Comparison of ENCODE assay signal across 15 mouse cellular contexts in the genomic region with DNA sequence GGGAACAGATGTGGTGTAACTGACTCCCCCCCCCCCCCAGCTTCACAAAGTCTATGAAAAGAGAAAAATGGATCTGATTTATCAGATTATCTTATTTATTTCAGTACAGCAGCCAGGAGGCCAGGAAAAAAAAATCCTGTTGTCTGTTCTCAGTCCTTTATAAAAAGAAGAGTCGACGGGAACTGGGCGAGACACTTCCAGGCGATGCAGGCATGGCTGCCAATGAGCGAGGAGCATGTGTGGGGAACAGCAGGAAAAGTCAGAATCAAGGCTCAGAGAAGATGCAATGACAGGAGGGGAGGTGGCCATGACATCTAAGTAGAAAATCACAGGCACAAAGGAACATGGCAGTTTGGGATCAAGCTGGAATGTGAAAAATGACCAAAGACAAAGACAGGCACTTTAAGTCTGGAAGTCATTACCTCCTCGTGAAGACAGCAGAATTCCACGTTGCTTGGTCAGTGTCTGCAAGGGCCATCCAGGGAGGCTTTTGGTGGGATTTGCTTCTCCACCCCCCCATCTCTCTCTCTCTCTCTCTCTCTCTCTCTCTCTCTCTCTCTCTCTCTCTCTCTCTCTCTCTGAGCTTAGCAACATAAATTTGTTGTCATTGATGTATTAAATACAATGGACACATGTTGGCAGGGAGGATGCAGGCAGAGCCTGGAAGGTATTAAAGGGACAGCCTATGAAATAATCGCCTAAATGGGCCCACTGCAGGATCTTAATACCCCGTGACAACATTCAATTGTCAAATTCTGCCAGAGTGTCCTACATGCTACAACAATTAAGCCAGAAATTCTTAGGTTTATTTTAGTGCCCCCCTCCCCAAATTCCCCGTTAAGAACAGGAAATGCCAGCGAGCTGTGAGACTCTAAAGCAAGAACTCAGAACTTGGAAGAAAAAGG.
DNase-seq lines count a peak whose midpoint lies in the region; ATAC-seq and TF ChIP-seq lines count a peak whose summit lies in the region.
"Had no signal": no experiment of that assay in that cellular context is flagged by ENCODE, and none has a peak within 500 bp of the region (broad histone marks: within the 10 kb centered on the region; RNA-seq: fewer than 3 reads in every experiment).

No protein-coding gene starts in this region.

- no peak overlapping the region for H3K9ac ChIP-seq in hindbrain, embryonic 13.5 days
- H3K9ac ChIP-seq in limb, embryonic 12.5 days (replicated peaks), result no peak overlapping the region
- H3K9ac ChIP-seq: forebrain, embryonic 15.5 days had no signal

- H3K4me2 ChIP-seq in hindbrain, embryonic 13.5 days, result no peak overlapping the region
- peak overlapping the region; percentile 35 for H3K4me2 ChIP-seq in limb, embryonic 12.5 days
- H3K4me2 ChIP-seq: forebrain, embryonic 15.5 days had no signal

- no peak for TF ChIP-seq POLR2A in brain, embryonic 14.5 days (IDR thresholded peaks at IDR 0.05; ENCODE audit: borderline replicate concordance, extremely low read depth, insufficient read depth, insufficient read length, poor library complexity, severe bottlenecking)

- no peak for TF ChIP-seq CTCF in brain, embryonic 14.5 days (IDR thresholded peaks at IDR 0.05; ENCODE audit: borderline replicate concordance, extremely low read depth, insufficient read depth, insufficient read length)

- H3K36me3 ChIP-seq in hindbrain, embryonic 10.5 days, result no peaks in the 10 kb centered on the region
- no peaks in the 10 kb centered on the region for H3K36me3 ChIP-seq in hindbrain, embryonic 13.5 days
- no peaks in the 10 kb centered on the region for H3K36me3 ChIP-seq in embryonic facial prominence, embryonic 10.5 days (replicated peaks)
- no peaks in the 10 kb centered on the region for H3K36me3 ChIP-seq in limb, embryonic 12.5 days
- H3K36me3 ChIP-seq: forebrain, embryonic 15.5 days had no signal

- no peak overlapping the region for H3K4me3 ChIP-seq in hindbrain, embryonic 10.5 days
- H3K4me3 ChIP-seq in hindbrain, embryonic 13.5 days, result no peak overlapping the region
- H3K4me3 ChIP-seq in embryonic facial prominence, embryonic 10.5 days, result no peak overlapping the region
- no peak overlapping the region for H3K4me3 ChIP-seq in limb, embryonic 12.5 days (replicated peaks)
- H3K4me3 ChIP-seq: forebrain, embryonic 15.5 days had no signal

- no peaks in the 10 kb centered on the region for H3K9me3 ChIP-seq in hindbrain, embryonic 10.5 days
- no peaks in the 10 kb centered on the region for H3K9me3 ChIP-seq in hindbrain, embryonic 13.5 days
- no peaks in the 10 kb centered on the region for H3K9me3 ChIP-seq in embryonic facial prominence, embryonic 10.5 days
- H3K9me3 ChIP-seq in limb, embryonic 12.5 days, result no peaks in the 10 kb centered on the region
- H3K9me3 ChIP-seq: forebrain, embryonic 15.5 days had no signal

- peak overlapping the region; percentile 37 for H3K27ac ChIP-seq in hindbrain, embryonic 10.5 days
- no peak overlapping the region for H3K27ac ChIP-seq in hindbrain, embryonic 13.5 days
- peak overlapping the region; percentile 40 for H3K27ac ChIP-seq in embryonic facial prominence, embryonic 10.5 days (replicated peaks)
- peak overlapping the region; percentile 88 for H3K27ac ChIP-seq in limb, embryonic 12.5 days
- H3K27ac ChIP-seq: forebrain, embryonic 15.5 days; hindbrain, postnatal 0 days; macrophage had no signal

- H3K4me1 ChIP-seq in hindbrain, embryonic 10.5 days (replicated peaks), result peaks cover 48% of the 10 kb centered on the region
- peaks cover 44% of the 10 kb centered on the region for H3K4me1 ChIP-seq in hindbrain, embryonic 13.5 days (replicated peaks)
- H3K4me1 ChIP-seq in embryonic facial prominence, embryonic 10.5 days, result peaks cover 61% of the 10 kb centered on the region
- peaks cover 76% of the 10 kb centered on the region for H3K4me1 ChIP-seq in limb, embryonic 12.5 days (replicated peaks)

- no peak for DNase-seq in hindbrain, embryonic 10.5 days (ENCODE audit: low spot score)
- DNase-seq in brain, embryonic 14.5 days (ENCODE audit: low read depth), result peak; percentile 43
- DNase-seq in embryonic facial prominence, embryonic 10.5 days (ENCODE audit: low spot score), result peak; percentile 30
- no peak for DNase-seq in frontal cortex, postnatal 10 days (ENCODE audit: low spot score in 2 of 2)
- DNase-seq in thymus, adult 18-20 months, result no peak
- DNase-seq: cerebellum, adult 11 months; kidney, postnatal 14 days; layer of hippocampus, adult 9-11 months; right cerebral cortex, postnatal 14 days had no signal

- peaks cover 49% of the 10 kb centered on the region for H3K27me3 ChIP-seq in hindbrain, embryonic 10.5 days (ENCODE audit: insufficient read depth, poor library complexity, severe bottlenecking)
- 0 out of 2 replicates have a peak, but pooled peaks cover 8% of the 10 kb centered on the region for H3K27me3 ChIP-seq in hindbrain, embryonic 13.5 days
- peaks cover 55% of the 10 kb centered on the region for H3K27me3 ChIP-seq in embryonic facial prominence, embryonic 10.5 days (replicated peaks; ENCODE audit: low read depth, poor library complexity, severe bottlenecking)
- peaks cover 38% of the 10 kb centered on the region for H3K27me3 ChIP-seq in limb, embryonic 12.5 days

- 54% methylated on average over 11 of the region's 11 CpGs for WGBS in hindbrain, embryonic 10.5 days
- 39% methylated on average over 11 of the region's 11 CpGs for WGBS in hindbrain, embryonic 13.5 days
- 39% methylated on average over 11 of the region's 11 CpGs for WGBS in embryonic facial prominence, embryonic 10.5 days
- WGBS in limb, embryonic 12.5 days, result 8% methylated on average over 11 of the region's 11 CpGs

- ATAC-seq in hindbrain, embryonic 13.5 days (ENCODE audit: low FRiP score), result no peak
- ATAC-seq in limb, embryonic 12.5 days (ENCODE audit: insufficient number of reproducible peaks, insufficient read depth, low FRiP score, low TSS enrichment, low read depth), result peak; percentile 28; the same call in 1 of the 2 replicates
- no peak for ATAC-seq in megakaryocyte progenitor cell, adult 5-6 weeks (replicated peaks; ENCODE audit: poor library complexity)
- ATAC-seq: forebrain, embryonic 15.5 days; hindbrain, postnatal 0 days had no signal

Comparison
In these comparisons a context has a peak if more than half of its experiments do, and no peak if none do; other contexts are left out.
1. DNase-seq: peak in brain, embryonic 14.5 days (single experiment) and embryonic facial prominence, embryonic 10.5 days (single experiment); none in hindbrain, embryonic 10.5 days (single experiment), frontal cortex, postnatal 10 days (0 of 2) and thymus, adult 18-20 months (0 of 2).